Mouse (Mus musculus) spleen, adult 2 months (tissue): ENCODE measurements around the gene Lhx2. TPM values are rescaled to one million over a fixed set of nuclear protein-coding genes. Genes with fewer than 3 reads are reported as not detected.

ENCODE experiments used
- DNase-seq, 2 experiments: peaks; one replicate each; pipeline versions ENCODE4 v3.0.0 to v3.0.0-alpha.2; 2012 to 2021; ENCODE audit warnings: low spot score in 2 of 2, low read depth in 1 of 2
- H3K27ac ChIP-seq: fragments of 200-500 bp; 2 replicates; pipeline ENCODE4 v1.5.1; 2012; ENCODE audit warnings: low read length, inconsistent platforms; ENCODE audit not compliant: insufficient read depth
- H3K27me3 ChIP-seq: fragments of 200-500 bp; 2 replicates; pipeline ENCODE4 v1.6.1; 2012; ENCODE audit warnings: mild to moderate bottlenecking, moderate library complexity, low read length, inconsistent platforms; ENCODE audit not compliant: control insufficient read depth, insufficient read depth
- H3K36me3 ChIP-seq: fragments of 200-500 bp; 2 replicates; pipeline ENCODE4 v1.6.1; 2012; ENCODE audit warnings: mild to moderate bottlenecking, low read length, inconsistent platforms; ENCODE audit not compliant: control insufficient read depth, insufficient read depth
- H3K4me1 ChIP-seq: fragments of 200-500 bp; 2 replicates; pipeline ENCODE4 v1.6.1; 2011; ENCODE audit warnings: inconsistent platforms; ENCODE audit not compliant: control insufficient read depth, insufficient read depth, insufficient read length
- H3K4me3 ChIP-seq: fragments of 200-500 bp; 2 replicates; pipeline ENCODE4 v1.5.1; 2011; ENCODE audit warnings: mild to moderate bottlenecking, inconsistent platforms; ENCODE audit not compliant: insufficient read depth, insufficient read length; ENCODE audit errors: extremely low read depth
- CTCF ChIP-seq: fragments of 200-500 bp; IDR thresholded peaks from 2 replicates; pipeline ENCODE4 v1.5.1; 2011; ENCODE audit warnings: mild to moderate bottlenecking, inconsistent platforms; ENCODE audit not compliant: insufficient read depth, insufficient read length, insufficient replicate concordance; ENCODE audit errors: extremely low read depth
- POLR2A ChIP-seq: fragments of 200-500 bp; IDR thresholded peaks from 2 replicates; pipeline ENCODE4 v1.6.1; 2011; ENCODE audit warnings: low read depth, low read length, inconsistent platforms
- WGBS: fragments of 180-500 bp; shearing (Covaris S2); methylation state at CpG from one replicate; pipeline ENCODE4 v1.1.7; 2018; 5-methylcytosine and 5-hydroxymethylcytosine counted together
- polyA plus RNA-seq: library from polyadenylated mRNA; depleted of rRNA; stranded (reverse); fragments of >200 nt; gene quantifications from 2 replicates; pipeline ENCODE4 v1.2.3, GENCODE M21; 2012

Gene Lhx2
- polyA plus RNA-seq, 1 experiment: 0.30 TPM

GRCm38 (mm10) chr2:38351641-38352320 lies 12.7 kb downstream of the Lhx2 start:
- 3% methylated on average over 55 of the region's 57 CpGs for WGBS
- H3K4me3 ChIP-seq: peak overlapping the region; percentile 15; the same call in 1 of the 2 replicates
- H3K4me1 ChIP-seq: peaks cover 21% of the 10 kb centered on the region
- H3K27me3 ChIP-seq: peaks cover 65% of the 10 kb centered on the region
- TF ChIP-seq POLR2A: no peak
- no peak for TF ChIP-seq CTCF
- H3K36me3 ChIP-seq: no peaks in the 10 kb centered on the region
- no peak overlapping the region for H3K27ac ChIP-seq
- no peak for DNase-seq

DNA sequence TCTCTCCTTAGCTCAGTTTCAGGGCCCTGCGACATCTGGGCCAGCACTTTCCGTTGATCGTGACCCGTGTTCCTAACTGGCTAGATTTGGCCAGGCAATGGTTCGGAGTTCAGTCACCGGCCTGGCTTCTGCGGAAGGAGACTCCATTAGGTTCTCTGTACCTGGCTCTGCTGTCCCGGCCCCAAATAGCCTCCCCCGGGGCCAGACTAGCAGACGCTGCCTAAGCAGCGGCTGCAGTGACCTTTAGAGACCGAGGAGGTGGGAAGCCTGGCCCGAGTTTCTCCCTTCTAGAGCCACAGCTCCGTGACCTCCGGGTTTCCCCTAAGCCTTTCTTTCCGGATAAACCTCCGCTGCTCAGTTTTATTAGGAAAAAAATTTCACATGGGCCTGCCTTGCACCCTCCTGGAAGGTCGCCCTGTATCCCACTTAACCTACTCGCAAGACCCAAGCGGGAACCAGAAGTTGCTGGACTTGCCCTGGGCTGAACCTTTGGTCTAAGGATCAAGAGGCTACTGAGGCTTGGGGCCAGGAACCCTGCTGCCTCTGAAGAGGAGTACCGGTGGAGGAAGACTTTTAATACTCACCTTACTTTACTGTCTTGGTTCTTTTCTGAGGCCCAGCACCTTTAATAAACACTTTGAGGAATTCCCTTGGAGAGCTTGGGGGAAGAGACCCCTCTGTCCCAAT lies 13.4 kb downstream of the Lhx2 start:
- TF ChIP-seq POLR2A: no peak
- no peak for TF ChIP-seq CTCF
- Histone ChIP-seq H3K27me3 (peaks cover 68% of the 10 kb centered on the region), H3K4me3 (peak overlapping the region; percentile 15; the same call in 1 of the 2 replicates), H3K4me1 (peaks cover 21% of the 10 kb centered on the region), H3K36me3 (no peaks in the 10 kb centered on the region), H3K27ac (no peak overlapping the region)
- no peak for DNase-seq
- WGBS: 7% methylated on average over 21 of the region's 21 CpGs

DNA sequence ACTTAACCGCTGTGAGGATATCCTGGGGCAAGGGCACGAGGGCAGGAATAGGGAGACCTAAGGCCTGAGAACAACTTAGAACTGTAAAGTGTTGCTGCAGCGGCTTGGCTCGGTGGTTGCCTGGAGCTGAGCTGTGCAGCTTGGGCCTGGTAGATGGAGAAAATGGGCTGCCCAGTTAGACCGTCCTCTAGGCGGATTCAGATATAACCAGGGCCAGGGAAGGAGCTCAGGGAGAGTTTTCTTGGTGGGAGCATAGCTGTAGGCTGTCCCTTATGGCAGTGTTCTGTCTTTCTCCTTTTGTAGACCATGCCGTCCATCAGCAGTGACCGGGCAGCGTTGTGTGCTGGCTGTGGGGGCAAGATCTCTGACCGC lies 13.9 kb downstream of the Lhx2 start:
- Histone ChIP-seq H3K4me3 (no peak overlapping the region), H3K27me3 (peaks cover 67% of the 10 kb centered on the region)
- WGBS: 24% methylated on average over 10 of the region's 10 CpGs

DNA sequence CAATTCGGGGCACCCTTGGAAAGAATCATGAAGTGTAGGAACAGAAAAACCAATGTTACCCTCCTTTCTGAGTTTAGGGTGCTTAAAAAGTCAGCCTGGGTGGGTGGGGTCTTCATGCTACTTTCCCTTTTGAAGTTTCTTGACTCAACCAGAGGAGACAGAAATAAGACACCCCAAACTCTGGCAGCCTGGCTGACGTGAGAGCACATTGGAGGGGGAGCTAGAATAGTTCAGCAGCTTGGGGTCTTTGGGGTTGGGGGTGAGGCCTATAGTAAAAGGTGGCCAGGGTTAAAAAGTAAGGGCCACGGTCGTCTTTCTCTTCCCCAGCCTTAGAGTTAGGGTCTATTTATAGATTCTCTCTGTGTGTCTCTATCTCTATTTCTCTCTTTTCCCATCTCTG lies 14.6 kb downstream of the Lhx2 start:
- H3K4me1 ChIP-seq: peaks cover 16% of the 10 kb centered on the region
- no peak for DNase-seq
- no peak overlapping the region for H3K27ac ChIP-seq
- H3K4me3 ChIP-seq: no peak overlapping the region
- peaks cover 61% of the 10 kb centered on the region for H3K27me3 ChIP-seq
- 28% methylated on average over 4 of the region's 4 CpGs for WGBS
- H3K36me3 ChIP-seq: no peaks in the 10 kb centered on the region
- TF ChIP-seq POLR2A: no peak
- no peak for TF ChIP-seq CTCF

More for the DNA sequence above, 13.9 kb downstream of the Lhx2 start:
- TF ChIP-seq POLR2A (no peak), CTCF (no peak)
- Histone ChIP-seq H3K27ac (no peak overlapping the region), H3K36me3 (no peaks in the 10 kb centered on the region), H3K4me1 (peaks cover 18% of the 10 kb centered on the region)
- DNase-seq: no peak

DNA sequence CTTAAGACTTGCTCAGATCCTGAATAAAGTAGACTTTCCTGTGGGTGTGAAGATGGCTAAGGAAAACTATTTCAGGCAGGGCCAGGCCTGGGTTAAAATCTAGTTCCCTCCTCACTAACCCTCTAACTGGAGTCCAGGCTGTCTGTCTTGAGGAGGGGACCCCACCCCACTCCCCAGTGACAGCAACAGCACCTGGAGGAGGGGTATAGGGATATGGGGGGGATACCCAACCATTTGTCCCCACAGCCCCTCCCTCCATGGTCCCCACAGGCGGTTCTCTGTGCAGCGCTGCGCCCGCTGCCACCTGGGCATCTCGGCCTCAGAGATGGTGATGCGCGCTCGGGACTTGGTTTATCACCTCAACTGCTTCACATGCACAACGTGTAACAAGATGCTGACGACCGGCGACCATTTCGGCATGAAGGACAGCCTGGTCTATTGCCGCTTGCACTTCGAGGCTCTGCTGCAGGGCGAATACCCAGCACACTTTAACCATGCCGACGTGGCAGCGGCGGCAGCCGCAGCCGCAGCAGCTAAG lies 15.2 kb downstream of the Lhx2 start:
- 6% methylated on average over 22 of the region's 22 CpGs for WGBS
- peaks cover 57% of the 10 kb centered on the region for H3K27me3 ChIP-seq
- no peak overlapping the region for H3K4me3 ChIP-seq
- H3K4me1 ChIP-seq: peaks cover 16% of the 10 kb centered on the region
- DNase-seq: no peak
- no peaks in the 10 kb centered on the region for H3K36me3 ChIP-seq
- TF ChIP-seq POLR2A (no peak), CTCF (no peak)
- no peak overlapping the region for H3K27ac ChIP-seq

GRCm38 (mm10) chr2:38354717-38355510 lies 15.8 kb downstream of the Lhx2 start:
- TF ChIP-seq POLR2A (no peak), CTCF (no peak)
- Histone ChIP-seq H3K27ac (no peak overlapping the region), H3K4me1 (peaks cover 16% of the 10 kb centered on the region), H3K4me3 (no peak overlapping the region), H3K27me3 (peaks cover 55% of the 10 kb centered on the region), H3K36me3 (no peaks in the 10 kb centered on the region)
- 5% methylated on average over 34 of the region's 34 CpGs for WGBS
- no peak for DNase-seq
